Mouse (Mus musculus): ENCODE data around the gene Atp8a2. TPM values are rescaled to one million over a fixed set of nuclear protein-coding genes. Genes with fewer than 3 reads are reported as not detected.

Atp8a2 gene
- total RNA-seq, 2 experiments from 2014 or later, result 3.4 to 5.6 TPM

GRCm38 (mm10) chr14:59801961-59802599, 394.9 kb downstream of the Atp8a2 start:
- no peak for DNase-seq (ENCODE audit: low spot score in 2 of 2)

GRCm38 (mm10) chr14:59799511-59799910, 397.5 kb downstream of the Atp8a2 start:
- DNase-seq (ENCODE audit: low spot score in 2 of 2), result no peak

GRCm38 (mm10) chr14:59793841-59794240, 403.1 kb downstream of the Atp8a2 start:
- DNase-seq (ENCODE audit: low spot score in 2 of 2), result no peak

GRCm38 (mm10) chr14:59783348-59784341, 413.3 kb downstream of the Atp8a2 start:
- DNase-seq (ENCODE audit: low spot score in 2 of 2), result no peak

GRCm38 (mm10) chr14:59780391-59780790, 416.6 kb downstream of the Atp8a2 start:
- no peak for DNase-seq (ENCODE audit: low spot score in 2 of 2)

- no peak for DNase-seq (ENCODE audit: low spot score in 2 of 2)
These were observed 434.8 kb downstream of the Atp8a2 start for GRCm38 (mm10) chr14:59762227-59762626.

- no peak for DNase-seq (ENCODE audit: low spot score in 2 of 2)
These were observed 437.0 kb downstream of the Atp8a2 start for GRCm38 (mm10) chr14:59759900-59760493.

GRCm38 (mm10) chr14:59759196-59759839, 437.7 kb downstream of the Atp8a2 start:
- no peak for DNase-seq (ENCODE audit: low spot score in 2 of 2)

- DNase-seq (ENCODE audit: low spot score in 2 of 2), result no peak
These were observed 444.6 kb downstream of the Atp8a2 start for GRCm38 (mm10) chr14:59752401-59752800.

GRCm38 (mm10) chr14:59750005-59750404, 447.0 kb downstream of the Atp8a2 start:
- DNase-seq (ENCODE audit: low spot score in 2 of 2), result no peak

- DNase-seq (ENCODE audit: low spot score in 2 of 2), result no peak
These were observed 451.3 kb downstream of the Atp8a2 start for GRCm38 (mm10) chr14:59745676-59746075.

- DNase-seq (ENCODE audit: low spot score in 2 of 2), result no peak
These were observed 455.2 kb downstream of the Atp8a2 start for GRCm38 (mm10) chr14:59741752-59742151.

- no peak for DNase-seq (ENCODE audit: low spot score in 2 of 2)
These were observed 457.5 kb downstream of the Atp8a2 start for GRCm38 (mm10) chr14:59739446-59739845.

- DNase-seq (ENCODE audit: low spot score in 2 of 2), result no peak
These were observed 459.2 kb downstream of the Atp8a2 start for GRCm38 (mm10) chr14:59737734-59738294.

GRCm38 (mm10) chr14:59736861-59737700, 459.9 kb downstream of the Atp8a2 start:
- DNase-seq (ENCODE audit: low spot score in 2 of 2), result no peak

- no peak for DNase-seq (ENCODE audit: low spot score in 2 of 2)
These were observed 467.0 kb downstream of the Atp8a2 start for GRCm38 (mm10) chr14:59730043-59730390.

GRCm38 (mm10) chr14:59729298-59730042, 467.5 kb downstream of the Atp8a2 start:
- DNase-seq (ENCODE audit: low spot score in 2 of 2), result no peak

GRCm38 (mm10) chr14:59727016-59727415, 470.0 kb downstream of the Atp8a2 start:
- no peak for DNase-seq (ENCODE audit: low spot score in 2 of 2)

GRCm38 (mm10) chr14:59723163-59723562, 473.8 kb downstream of the Atp8a2 start:
- DNase-seq (ENCODE audit: low spot score in 2 of 2), result no peak

All from adrenal gland, postnatal 4 days (tissue).